Mouse (Mus musculus): ENCODE results near the gene Cdh4.

DNA sequence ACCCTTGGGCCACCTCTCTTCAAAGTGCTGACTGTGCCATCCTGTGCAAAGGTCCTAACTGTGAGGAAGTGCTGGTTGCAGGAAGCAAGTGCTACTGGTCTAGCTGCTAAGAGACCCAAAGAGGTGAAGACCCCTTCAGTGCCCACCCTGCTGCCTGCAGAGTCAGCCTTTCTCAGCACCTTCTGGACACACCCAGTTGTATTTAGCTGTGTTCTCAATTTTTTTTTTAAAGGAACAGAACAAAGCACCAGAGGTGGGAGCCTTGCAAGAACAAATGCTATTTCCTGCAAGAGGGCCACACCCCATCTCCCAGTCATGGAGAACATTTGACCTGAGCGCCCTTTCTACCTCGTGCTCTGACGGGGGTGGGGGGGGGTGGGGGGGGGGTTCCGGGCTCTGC is 138.2 kb downstream of the Cdh4 start:
- TF ChIP-seq POLR2A (IDR thresholded peaks at IDR 0.05; ENCODE audit: borderline replicate concordance, insufficient read depth, low read length) (no peak), CTCF (IDR thresholded peaks at IDR 0.05; ENCODE audit: borderline replicate concordance, insufficient read depth, low read depth, low read length) (no peak)

All from cerebellum, adult 2 months (tissue).